Mouse (Mus musculus) G1E (cell line): Measurements from ENCODE around the gene Gm21830.

Experiments
- CTCF ChIP-seq: IDR thresholded peaks from 2 replicates; pipeline ENCODE4 v1.5.1; 2012; ENCODE audit warnings: low read depth, low read length, inconsistent platforms, mixed read lengths
- GATA1 ChIP-seq: IDR thresholded peaks from 2 replicates; pipeline ENCODE4 v1.6.1; 2012; ENCODE audit warnings: borderline replicate concordance, low read length, inconsistent platforms, mixed read lengths
- TAL1 ChIP-seq: conservative IDR thresholded peaks from 2 replicates; pipeline ENCODE4 v1.6.1; 2012; ENCODE audit warnings: low read depth, low read length, inconsistent platforms, mixed read lengths

DNA sequence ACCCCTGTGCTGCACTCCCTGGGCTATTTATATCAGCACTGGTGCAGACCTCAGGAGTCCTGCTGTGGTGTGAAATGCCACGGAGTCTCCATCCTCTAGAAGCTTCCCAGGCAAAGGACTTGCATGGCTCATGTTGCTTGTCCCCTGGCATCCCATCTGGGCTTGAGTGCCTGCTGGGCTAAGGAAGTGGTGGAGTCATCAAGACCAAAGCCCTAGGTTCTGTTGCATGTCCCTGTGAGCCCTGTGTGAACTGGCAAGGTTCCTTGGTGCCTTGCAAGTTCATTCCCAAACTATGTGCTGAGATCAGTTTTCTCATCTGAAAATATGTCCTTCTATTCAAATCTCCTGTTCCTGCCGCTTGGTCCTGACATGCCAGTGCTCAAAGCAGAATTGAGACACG, 67.5 kb downstream of the Gm21830 start:
- no peak for TF ChIP-seq GATA1
- no peak for TF ChIP-seq CTCF
- TF ChIP-seq TAL1 = no peak
